Mouse (Mus musculus): Measurements from ENCODE around the gene 4930563M21Rik. TPM values are rescaled to one million over a fixed set of nuclear protein-coding genes. Genes with fewer than 3 reads are reported as not detected.

Gene 4930563M21Rik
- polyA plus RNA-seq (2012; rRNA removed; ENCODE audit: low replicate concordance): not detected in 2 replicates

GRCm38 (mm10) chr9:56010450-56010849, at the start of gene 4930563M21Rik:
Gene 4930563M21Rik (minus strand): TSS chr9:56010550.

GRCm38 (mm10) chr9:56041372-56042180, 31.2 kb upstream of the 4930563M21Rik start, which contains the start of gene Rcn2:
Gene Rcn2 (plus strand): TSS chr9:56041845.

DNA sequence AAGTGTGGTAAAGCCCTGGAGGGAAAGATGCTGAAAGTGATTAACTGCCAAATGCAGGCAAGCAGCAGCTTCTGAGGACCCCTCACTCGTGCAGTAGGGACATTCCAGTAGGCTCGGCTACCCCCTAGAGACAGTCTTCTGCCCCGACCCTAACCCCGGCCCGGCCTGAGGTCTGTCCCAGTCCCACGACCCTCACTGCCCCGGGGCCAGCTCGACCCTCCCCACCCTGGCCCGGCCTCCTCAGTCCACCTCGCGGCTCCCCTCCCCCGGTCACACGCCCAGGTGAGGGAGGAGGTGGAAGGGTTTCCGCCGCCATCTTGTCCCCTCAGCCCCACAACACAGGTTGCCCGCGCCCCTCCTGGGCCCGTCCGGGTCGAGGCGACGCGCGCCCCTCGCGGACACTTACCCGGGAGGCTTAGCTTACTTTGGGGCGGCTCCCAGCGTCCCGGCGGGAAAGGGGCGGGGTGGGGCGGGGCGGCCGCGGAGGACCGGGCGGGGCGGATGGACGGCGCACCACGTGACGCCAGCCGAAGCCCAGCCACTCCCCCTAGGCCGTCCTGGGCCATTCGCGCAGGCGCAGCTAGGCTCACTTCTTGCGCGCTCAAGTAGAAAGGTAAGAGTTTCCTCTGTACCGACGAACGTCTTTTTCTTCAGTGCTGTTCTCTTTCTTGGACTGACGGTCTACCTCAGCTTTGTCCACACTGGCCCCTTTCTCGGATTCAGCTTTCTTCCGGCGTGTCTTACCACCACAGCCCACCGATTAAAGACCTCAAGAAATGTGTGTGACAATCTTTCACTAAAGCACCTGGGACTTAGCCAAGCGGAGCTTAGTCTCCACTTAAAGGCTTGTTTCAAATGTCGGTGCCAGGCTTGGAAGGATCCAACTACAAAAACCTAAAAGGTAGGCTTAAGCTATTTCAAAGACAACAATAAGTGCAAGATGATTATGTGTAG, 72.4 kb downstream of the 4930563M21Rik start, which contains the start of gene Scaper:
Scaper (minus strand) TSS at position 456 of the 954 bp plus-strand sequence.

Other genes starting within 250 kb of the 4930563M21Rik start
- 5.5 and 6.4 TPM in 2 replicates for gene Scaper, start 72.4 kb downstream of the 4930563M21Rik start, polyA plus RNA-seq (2012; rRNA removed; ENCODE audit: low replicate concordance)
- gene Rcn2, start 31.3 kb upstream of the 4930563M21Rik start, polyA plus RNA-seq (2012; rRNA removed; ENCODE audit: low replicate concordance): 21.8 and 87.6 TPM in 2 replicates
- gene Pstpip1, start 79.4 kb upstream of the 4930563M21Rik start, polyA plus RNA-seq (2012; rRNA removed; ENCODE audit: low replicate concordance): 6.5 and 10.2 TPM in 2 replicates
- gene Tspan3, start 154.9 kb upstream of the 4930563M21Rik start, polyA plus RNA-seq (2012; rRNA removed; ENCODE audit: low replicate concordance): 260 and 311 TPM in 2 replicates

All from subcutaneous adipose tissue, adult 2 months (tissue).